16 mouse cellular contexts compared by ENCODE assay signal in the genomic region with DNA sequence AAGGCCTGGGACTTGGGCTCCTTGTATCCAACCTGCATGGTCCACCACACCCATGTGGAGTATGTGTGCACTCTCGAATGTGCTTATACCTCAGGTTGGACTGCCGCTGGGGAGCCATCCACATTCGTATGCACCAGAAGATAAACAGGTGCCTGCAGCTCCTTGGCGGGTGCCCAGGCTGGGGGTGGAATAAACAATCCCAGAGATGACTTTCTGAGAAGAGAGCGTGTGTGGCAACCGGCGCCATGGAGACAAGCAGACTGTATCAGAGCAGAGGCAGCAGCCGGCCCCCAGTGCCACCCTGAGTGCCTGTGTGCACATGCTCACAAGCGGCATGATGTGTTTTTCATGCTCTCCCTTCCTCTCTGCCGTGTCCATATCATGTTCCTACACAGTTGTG. TPM values are rescaled to one million over a fixed set of nuclear protein-coding genes. Genes with fewer than 3 reads are reported as not detected.
DNase-seq lines count a peak whose midpoint lies in the region; ATAC-seq and TF ChIP-seq lines count a peak whose summit lies in the region.
"Had no signal": no experiment of that assay in that cellular context is flagged by ENCODE, and none has a peak within 500 bp of the region (broad histone marks: within the 10 kb centered on the region; RNA-seq: fewer than 3 reads in every experiment).

No protein-coding gene starts in this region.

- peaks cover 3% of the 10 kb centered on the region; the same call in 1 of the 2 replicates for H3K4me1 ChIP-seq in stomach, postnatal 0 days (replicated peaks; ENCODE audit: control insufficient read depth, insufficient read depth)

- no peaks in the 10 kb centered on the region for H3K36me3 ChIP-seq in stomach, postnatal 0 days (ENCODE audit: control insufficient read depth, insufficient read depth, low read length)
- H3K36me3 ChIP-seq: limb, embryonic 13.5 days had no signal

- ATAC-seq in stomach, postnatal 0 days (ENCODE audit: low FRiP score, low TSS enrichment), result no peak

- no peaks in the 10 kb centered on the region for H3K9me3 ChIP-seq in stomach, postnatal 0 days (ENCODE audit: control insufficient read depth, low read length)
- H3K9me3 ChIP-seq: limb, embryonic 13.5 days had no signal

- H3K9ac ChIP-seq in stomach, postnatal 0 days (ENCODE audit: low read length), result no peak overlapping the region
- H3K9ac ChIP-seq: limb, embryonic 13.5 days had no signal

- H3K4me3 ChIP-seq in stomach, postnatal 0 days (ENCODE audit: low read depth, low read length), result no peak overlapping the region
- H3K4me3 ChIP-seq: erythroblast, embryonic 14.5 days; limb, embryonic 13.5 days had no signal

- DNase-seq in brain, embryonic 14.5 days (ENCODE audit: low read depth), result peak; percentile 49
- DNase-seq in cerebellum, postnatal 10 days, result peak; percentile 75 to 80
- peak; percentile 91 to 92 for DNase-seq in layer of hippocampus, adult 8-10 months (ENCODE audit: low spot score in 2 of 2)
- peak; percentile 85 to 87 for DNase-seq in left cerebral cortex, postnatal 36 days (ENCODE audit: low spot score in 2 of 2)
- no peak for DNase-seq in stomach, postnatal 0 days (ENCODE audit: low spot score)
- DNase-seq in heart, postnatal 25 days (ENCODE audit: low spot score), result no peak
- DNase-seq in urinary bladder, postnatal 25 days (ENCODE audit: low spot score), result no peak
- DNase-seq in c-Kit-positive CD71-positive TER-119-positive erythroid progenitor cells, embryonic 14.5 days (ENCODE audit: low spot score), result no peak
- DNase-seq: heart, postnatal 4 days; kidney, adult 2 months; retina, postnatal 1 day had no signal

- H3K27me3 ChIP-seq in stomach, postnatal 0 days (ENCODE audit: control insufficient read depth, insufficient read depth, low read length), result no peaks in the 10 kb centered on the region; the same call in 1 of the 2 replicates

- no peak overlapping the region for H3K4me2 ChIP-seq in stomach, postnatal 0 days (replicated peaks; ENCODE audit: low read depth)
- H3K4me2 ChIP-seq: limb, embryonic 13.5 days had no signal

- TF ChIP-seq POLR2A in brain, embryonic 14.5 days (IDR thresholded peaks at IDR 0.05; ENCODE audit: borderline replicate concordance, extremely low read depth, insufficient read depth, insufficient read length, poor library complexity, severe bottlenecking), result no peak

- no peak for TF ChIP-seq EP300 in stomach, postnatal 0 days (optimal IDR thresholded peaks at IDR 0.05)

- no peak overlapping the region for H3K27ac ChIP-seq in stomach, postnatal 0 days (replicated peaks)
- H3K27ac ChIP-seq: limb, embryonic 13.5 days had no signal

- no peak for TF ChIP-seq CTCF in brain, embryonic 14.5 days (IDR thresholded peaks at IDR 0.05; ENCODE audit: borderline replicate concordance, extremely low read depth, insufficient read depth, insufficient read length)
- no peak for TF ChIP-seq CTCF in stomach, postnatal 0 days (IDR thresholded peaks at IDR 0.05; ENCODE audit: low read depth)

- 66% methylated on average over 10 of the region's 10 CpGs for WGBS in stomach, postnatal 0 days

- intact Hi-C loops in left cerebral cortex, postnatal 36 days (cut with DNase I), result no loop called here
- intact Hi-C loops in heart, postnatal 25 days (cut with DNase I), result no loop called here

RNA-seq across cellular contexts. Expression of gene Gprin1, which starts 3.0 kb away (rescaled TPM):
- polyA plus RNA-seq in brain, embryonic 14.5 days (2012; rRNA removed), result 77.7 and 109 TPM in 2 replicates
- total RNA-seq in layer of hippocampus, adult 8-10 months (2022), result 100 to 1,000 TPM; 123 to 141 (median 132) TPM
- total RNA-seq in left cerebral cortex, postnatal 36 days (2021), result 100 to 1,000 TPM; 127 to 128 TPM
- 0.27 and 0.31 TPM in 2 replicates for polyA plus RNA-seq in stomach, postnatal 0 days (2015; fragmentation: Nextera tagmentation; extraction: Ambion mirVana)
- total RNA-seq in heart, postnatal 25 days (2021), result not detected
- total RNA-seq: common myeloid progenitor, adult 5-6 weeks had no signal
- polyA plus RNA-seq: erythroblast, embryonic 14.5 days had no signal

RNA-seq across cellular contexts. Expression of gene Sncb, which starts 13.7 kb away (rescaled TPM):
- polyA plus RNA-seq in brain, embryonic 14.5 days (2012; rRNA removed), result 45.8 and 73.6 TPM in 2 replicates
- total RNA-seq in layer of hippocampus, adult 8-10 months (2022), result 100 to 1,000 TPM; 652 to 713 (median 673) TPM
- 1,000 to 10,000 TPM in 1 of 2 experiments, 100 to 1,000 TPM in 1; 882 to 1,002 TPM for total RNA-seq in left cerebral cortex, postnatal 36 days (2021)
- polyA plus RNA-seq in stomach, postnatal 0 days (2015; fragmentation: Nextera tagmentation; extraction: Ambion mirVana), result 0.29 and 0.61 TPM in 2 replicates
- not detected for total RNA-seq in heart, postnatal 25 days (2021)
- total RNA-seq: common myeloid progenitor, adult 5-6 weeks; heart, postnatal 4 days had no signal
- polyA plus RNA-seq: erythroblast, embryonic 14.5 days; gonadal fat pad, adult 2 months; limb, embryonic 13.5 days; lung, embryonic 16.5 days had no signal

RNA-seq across cellular contexts. Expression of gene Eif4e1b, which starts 31.1 kb away (rescaled TPM):
- not detected in 2 replicates for polyA plus RNA-seq in brain, embryonic 14.5 days (2012; rRNA removed)
- under 1 TPM in 1 of 4 experiments, not detected in 3; 0.35 TPM for total RNA-seq in layer of hippocampus, adult 8-10 months (2022)
- total RNA-seq in left cerebral cortex, postnatal 36 days (2021), result not detected
- not detected in 2 replicates for polyA plus RNA-seq in stomach, postnatal 0 days (2015; fragmentation: Nextera tagmentation; extraction: Ambion mirVana)
- not detected for total RNA-seq in heart, postnatal 25 days (2021)
- total RNA-seq: common myeloid progenitor, adult 5-6 weeks; heart, postnatal 4 days had no signal
- polyA plus RNA-seq: erythroblast, embryonic 14.5 days; gonadal fat pad, adult 2 months; kidney, adult 2 months; limb, embryonic 13.5 days; lung, embryonic 16.5 days had no signal

RNA-seq across cellular contexts. Expression of gene Tspan17, which starts 36.5 kb away (rescaled TPM):
- 14.4 and 23.1 TPM in 2 replicates for polyA plus RNA-seq in brain, embryonic 14.5 days (2012; rRNA removed)
- 10 to 100 TPM; 79.3 to 92.1 (median 82.9) TPM for total RNA-seq in layer of hippocampus, adult 8-10 months (2022)
- total RNA-seq in left cerebral cortex, postnatal 36 days (2021), result 10 to 100 TPM; 76.5 to 86.1 TPM
- polyA plus RNA-seq in stomach, postnatal 0 days (2015; fragmentation: Nextera tagmentation; extraction: Ambion mirVana), result 15.4 and 16.8 TPM in 2 replicates
- 10 to 100 TPM in 1 of 2 experiments, 1 to 10 TPM in 1; 8.6 to 12.3 TPM for total RNA-seq in heart, postnatal 25 days (2021)
- polyA plus RNA-seq: erythroblast, embryonic 14.5 days had no signal

RNA-seq across cellular contexts. Expression of gene Cdhr2, which starts 51.4 kb away (rescaled TPM):
- 0.05 and 0.16 TPM in 2 replicates for polyA plus RNA-seq in brain, embryonic 14.5 days (2012; rRNA removed)
- total RNA-seq in layer of hippocampus, adult 8-10 months (2022), result under 1 TPM; 0.27 to 0.54 (median 0.37) TPM
- under 1 TPM; 0.27 TPM for total RNA-seq in left cerebral cortex, postnatal 36 days (2021)
- 1.8 and 3.1 TPM in 2 replicates for polyA plus RNA-seq in stomach, postnatal 0 days (2015; fragmentation: Nextera tagmentation; extraction: Ambion mirVana)
- total RNA-seq in heart, postnatal 25 days (2021), result not detected
- total RNA-seq: common myeloid progenitor, adult 5-6 weeks; heart, postnatal 4 days had no signal
- polyA plus RNA-seq: erythroblast, embryonic 14.5 days; lung, embryonic 16.5 days had no signal

Comparison
In these comparisons a context has a peak if more than half of its experiments do, and no peak if none do; other contexts are left out.
1. DNase-seq: peak in brain, embryonic 14.5 days (single experiment), cerebellum, postnatal 10 days (2 of 2), layer of hippocampus, adult 8-10 months (2 of 2) and left cerebral cortex, postnatal 36 days (2 of 2); none in stomach, postnatal 0 days (single experiment), heart, postnatal 25 days (single experiment), urinary bladder, postnatal 25 days (single experiment) and c-Kit-positive CD71-positive TER-119-positive erythroid progenitor cells, embryonic 14.5 days (single experiment).
2. RNA of gene Gprin1, which starts 3.0 kb away (total RNA-seq): 123 to 141 TPM in layer of hippocampus, adult 8-10 months and 127 to 128 TPM in left cerebral cortex, postnatal 36 days; not detected in heart, postnatal 25 days; every median in the first group is over 100 times any median in the second.
3. RNA of gene Sncb, which starts 13.7 kb away (total RNA-seq): 882 to 1,002 TPM in left cerebral cortex, postnatal 36 days and 652 to 713 TPM in layer of hippocampus, adult 8-10 months; not detected in heart, postnatal 25 days; every median in the first group is over 100 times any median in the second.